Mouse (Mus musculus) embryonic facial prominence, embryonic 15.5 days (tissue): ENCODE results near the gene Pcgf5. TPM values are rescaled to one million over a fixed set of nuclear protein-coding genes. Genes with fewer than 3 reads are reported as not detected.

ENCODE experiments used
- ATAC-seq: fragments of 200-750 bp; cut with Nextera tagmentation; 2 replicates; pipeline ENCODE4 v1.8.0; 2017; ENCODE audit warnings: low read depth, moderate TSS enrichment; ENCODE audit not compliant: insufficient number of reproducible peaks, low FRiP score, low TSS enrichment
- H3K27ac ChIP-seq: fragments of 300-500 bp; sonication (generic); replicated peaks from 2 replicates; pipeline ENCODE4 v1.5.1; 2015; ENCODE audit warnings: mild to moderate bottlenecking, inconsistent platforms
- H3K27me3 ChIP-seq: fragments of 300-500 bp; sonication (generic); 2 replicates; pipeline ENCODE4 v1.6.1; 2015; ENCODE audit warnings: inconsistent platforms
- H3K36me3 ChIP-seq: fragments of 300-500 bp; sonication (generic); 2 replicates; pipeline ENCODE4 v1.6.1; 2015; ENCODE audit warnings: mild to moderate bottlenecking, inconsistent platforms
- H3K4me1 ChIP-seq: fragments of 300-500 bp; sonication (generic); 2 replicates; pipeline ENCODE4 v1.6.1; 2015; ENCODE audit warnings: inconsistent platforms
- H3K4me2 ChIP-seq: fragments of 300-500 bp; sonication (generic); replicated peaks from 2 replicates; pipeline ENCODE4 v1.6.1; 2015; ENCODE audit warnings: mild to moderate bottlenecking, inconsistent platforms
- H3K4me3 ChIP-seq: fragments of 300-500 bp; sonication (generic); replicated peaks from 2 replicates; pipeline ENCODE4 v1.5.1; 2015; ENCODE audit warnings: mild to moderate bottlenecking, inconsistent platforms
- H3K9ac ChIP-seq: fragments of 300-500 bp; sonication (generic); 2 replicates; pipeline ENCODE4 v1.6.1; 2015; ENCODE audit warnings: inconsistent platforms
- H3K9me3 ChIP-seq: fragments of 300-500 bp; sonication (generic); replicated peaks from 2 replicates; pipeline ENCODE4 v1.6.1; 2016; ENCODE audit warnings: inconsistent platforms
- WGBS: fragments of 180-500 bp; shearing (Covaris S2); methylation state at CpG from one replicate; pipeline ENCODE4 v1.1.7; 2015; 5-methylcytosine and 5-hydroxymethylcytosine counted together
- polyA plus RNA-seq: library from polyadenylated mRNA; unstranded; fragments of >200 nt; fragmentation: Nextera tagmentation; extraction: Ambion mirVana; gene quantifications from 2 replicates; pipeline ENCODE4 v1.2.1, GENCODE M21; 2015

Pcgf5 gene
- polyA plus RNA-seq, 1 experiment from 2014 or later = 10.2 TPM

- Histone ChIP-seq H3K9me3 (no peaks in the 10 kb centered on the region), H3K27ac (no peak overlapping the region), H3K4me3 (no peak overlapping the region), H3K27me3 (no peaks in the 10 kb centered on the region), H3K36me3 (no peaks in the 10 kb centered on the region), H3K4me1 (no peaks in the 10 kb centered on the region), H3K9ac (no peak overlapping the region), H3K4me2 (no peak overlapping the region)
- ATAC-seq = no peak
- 64% methylated on average over 4 of the region's 4 CpGs for WGBS
These were observed 148.4 kb downstream of the Pcgf5 start for GRCm38 (mm10) chr19:36496532-36496931.

- no peak for ATAC-seq
- Histone ChIP-seq H3K36me3 (no peaks in the 10 kb centered on the region), H3K4me1 (no peaks in the 10 kb centered on the region), H3K27ac (no peak overlapping the region), H3K4me3 (no peak overlapping the region), H3K4me2 (no peak overlapping the region), H3K9me3 (no peaks in the 10 kb centered on the region), H3K27me3 (no peaks in the 10 kb centered on the region), H3K9ac (no peak overlapping the region)
- WGBS = 71% methylated on average over 4 of the region's 4 CpGs
These were observed 149.0 kb downstream of the Pcgf5 start for GRCm38 (mm10) chr19:36497067-36497466.

- no peaks in the 10 kb centered on the region for H3K27me3 ChIP-seq
- ATAC-seq = no peak
- no peaks in the 10 kb centered on the region for H3K9me3 ChIP-seq
- H3K4me1 ChIP-seq = no peaks in the 10 kb centered on the region
- H3K36me3 ChIP-seq = no peaks in the 10 kb centered on the region
- H3K27ac ChIP-seq = no peak overlapping the region
- 68% methylated on average over 5 of the region's 5 CpGs for WGBS
- no peak overlapping the region for H3K9ac ChIP-seq
- no peak overlapping the region for H3K4me2 ChIP-seq
- H3K4me3 ChIP-seq = no peak overlapping the region
These were observed 149.6 kb downstream of the Pcgf5 start for GRCm38 (mm10) chr19:36497744-36498143.

- Histone ChIP-seq H3K9me3 (no peaks in the 10 kb centered on the region), H3K27ac (no peak overlapping the region), H3K4me1 (no peaks in the 10 kb centered on the region), H3K9ac (no peak overlapping the region), H3K4me3 (no peak overlapping the region), H3K4me2 (no peak overlapping the region), H3K36me3 (no peaks in the 10 kb centered on the region), H3K27me3 (no peaks in the 10 kb centered on the region)
- ATAC-seq = no peak
- 80% methylated on average over 2 of the region's 2 CpGs for WGBS
These were observed 156.6 kb downstream of the Pcgf5 start for GRCm38 (mm10) chr19:36504716-36505115.

Other genes with a start within 250 kb of the Pcgf5 start
- gene Ankrd1, start 228.2 kb upstream of the Pcgf5 start, polyA plus RNA-seq = 5.0 and 6.0 TPM in 2 replicates
- 4.5 and 4.8 TPM in 2 replicates for gene Hectd2, start 206.3 kb downstream of the Pcgf5 start, polyA plus RNA-seq